In the genomic region with DNA sequence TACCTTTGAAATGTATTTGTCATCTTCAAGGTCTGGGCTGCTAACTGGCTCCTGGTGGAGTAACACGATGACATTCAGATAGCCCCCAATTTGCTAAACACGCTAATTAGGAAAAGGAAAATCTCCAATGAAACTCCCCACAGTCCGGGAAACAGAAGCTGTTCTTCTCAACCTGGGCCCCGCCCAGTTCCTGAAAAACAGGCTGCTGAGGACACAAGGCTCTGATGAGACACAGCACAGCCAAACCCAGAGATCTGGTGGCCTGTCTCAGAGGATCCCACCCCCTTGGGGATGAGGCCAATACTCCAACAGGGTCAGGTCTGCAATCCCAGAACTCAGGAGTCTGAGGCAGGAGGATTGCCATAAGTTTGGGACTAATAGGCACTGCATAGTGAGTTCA, we compare ENCODE assay signal across 14 mouse cellular contexts. TPM values are rescaled to one million over a fixed set of nuclear protein-coding genes. Genes with fewer than 3 reads are reported as not detected.
DNase-seq lines count a peak whose midpoint lies in the region; ATAC-seq and TF ChIP-seq lines count a peak whose summit lies in the region.
"Had no signal": no experiment of that assay in that cellular context is flagged by ENCODE, and none has a peak within 500 bp of the region (broad histone marks: within the 10 kb centered on the region; RNA-seq: fewer than 3 reads in every experiment).

No protein-coding gene starts in this region.

- H3K27ac ChIP-seq in heart, adult 2 months = peak overlapping the region; percentile 79
- H3K27ac ChIP-seq in heart, embryonic 12.5 days (ENCODE audit: poor library complexity, severe bottlenecking) = no peak overlapping the region
- H3K27ac ChIP-seq in ES-E14 (ENCODE audit: insufficient read depth, low read depth, low read length, poor library complexity, severe bottlenecking) = no peak overlapping the region
- peak overlapping the region; percentile 64 for H3K27ac ChIP-seq in brown adipose tissue, adult 24 weeks (replicated peaks; ENCODE audit: low read depth, low read length)
- H3K27ac ChIP-seq in lung, embryonic 14.5 days (ENCODE audit: low read depth) = no peak overlapping the region
- no peak overlapping the region for H3K27ac ChIP-seq in intestine, embryonic 16.5 days (ENCODE audit: low read length)
- H3K27ac ChIP-seq: heart, embryonic 13.5 days; limb, embryonic 15.5 days; neural tube, embryonic 15.5 days had no signal

- ATAC-seq in heart, embryonic 12.5 days (ENCODE audit: insufficient number of reproducible peaks, low FRiP score) = no peak
- ATAC-seq in lung, embryonic 14.5 days (ENCODE audit: insufficient read depth) = no peak
- no peak for ATAC-seq in intestine, embryonic 16.5 days
- ATAC-seq in granulocyte monocyte progenitor cell, adult 5-6 weeks (replicated peaks; ENCODE audit: poor library complexity, severe bottlenecking) = no peak
- ATAC-seq: hindbrain, embryonic 16.5 days had no signal

- TF ChIP-seq EP300 in heart, adult 2 months (IDR thresholded peaks at IDR 0.05; ENCODE audit: insufficient read depth, low read depth, low read length) = 0 out of 2 replicates have a peak, but pooled peaks have one; percentile 17

- 0 out of 2 replicates have a peak, but pooled peaks have one; percentile 29 for TF ChIP-seq POLR2A in heart, adult 2 months (IDR thresholded peaks at IDR 0.05; ENCODE audit: insufficient read depth, low read depth, low read length)

- in situ Hi-C loops in ES-E14 (cut with MboI; ENCODE audit: low sequenced_read_pairs in 2 of 2, unreplicated experiment in 2 of 2) = no loop called here

- H3K36me3 ChIP-seq in heart, adult 2 months (ENCODE audit: control insufficient read depth, insufficient read depth, low read length) = peaks cover 47% of the 10 kb centered on the region
- peaks cover 23% of the 10 kb centered on the region for H3K36me3 ChIP-seq in heart, embryonic 12.5 days
- H3K36me3 ChIP-seq in ES-E14 (ENCODE audit: control insufficient read depth, insufficient read depth, low read length, poor library complexity, severe bottlenecking) = no peaks in the 10 kb centered on the region
- H3K36me3 ChIP-seq in lung, embryonic 14.5 days (ENCODE audit: insufficient read depth) = no peaks in the 10 kb centered on the region
- no peaks in the 10 kb centered on the region for H3K36me3 ChIP-seq in intestine, embryonic 16.5 days (ENCODE audit: control insufficient read depth, insufficient read depth, low read length)
- H3K36me3 ChIP-seq: limb, embryonic 15.5 days; neural tube, embryonic 15.5 days had no signal

- peak; percentile 58 to 67 for DNase-seq in heart, adult 2 months
- DNase-seq in ES-E14 (ENCODE audit: low read depth, low spot score) = peak; percentile 11
- peak; percentile 39 for DNase-seq in lung, embryonic 14.5 days
- DNase-seq in right cerebral cortex, adult 18-20 months = no peak
- DNase-seq: cerebellum, adult 8-10 months; retina, postnatal 1 day had no signal

- no peaks in the 10 kb centered on the region for H3K27me3 ChIP-seq in heart, adult 2 months (ENCODE audit: control insufficient read depth, insufficient read depth, low read length)
- no peaks in the 10 kb centered on the region for H3K27me3 ChIP-seq in heart, embryonic 12.5 days (replicated peaks)
- no peaks in the 10 kb centered on the region for H3K27me3 ChIP-seq in lung, embryonic 14.5 days (ENCODE audit: insufficient read depth, low read length)
- H3K27me3 ChIP-seq in intestine, embryonic 16.5 days (replicated peaks; ENCODE audit: control insufficient read depth, insufficient read depth, low read length) = no peaks in the 10 kb centered on the region
- H3K27me3 ChIP-seq: heart, embryonic 13.5 days; limb, embryonic 15.5 days; neural tube, embryonic 15.5 days had no signal

- intact Hi-C loops in heart, adult 2 months (cut with DNase I) = loop anchor here (2.0 kb wide), 1 partner anchor 16 kb away; no protein-coding TSS in a partner anchor

- H3K9ac ChIP-seq in heart, adult 2 months (ENCODE audit: low read depth, low read length) = no peak overlapping the region; the same call in 1 of the 2 replicates
- H3K9ac ChIP-seq in heart, embryonic 12.5 days = no peak overlapping the region
- no peak overlapping the region for H3K9ac ChIP-seq in ES-E14 (ENCODE audit: insufficient read depth, low read depth, low read length, poor library complexity, severe bottlenecking)
- no peak overlapping the region for H3K9ac ChIP-seq in lung, embryonic 14.5 days
- no peak overlapping the region for H3K9ac ChIP-seq in intestine, embryonic 16.5 days (ENCODE audit: low read depth, low read length)
- H3K9ac ChIP-seq: heart, embryonic 13.5 days; limb, embryonic 15.5 days; neural tube, embryonic 15.5 days had no signal

- H3K79me2 ChIP-seq in heart, adult 2 months (replicated peaks; ENCODE audit: control insufficient read depth, insufficient read depth, low read length) = peaks cover 4% of the 10 kb centered on the region; the same call in 1 of the 2 replicates

- no peak overlapping the region for H3K4me2 ChIP-seq in heart, embryonic 12.5 days
- H3K4me2 ChIP-seq in lung, embryonic 14.5 days = no peak overlapping the region
- no peak overlapping the region for H3K4me2 ChIP-seq in intestine, embryonic 16.5 days (ENCODE audit: low read depth, low read length)
- H3K4me2 ChIP-seq: heart, embryonic 13.5 days; limb, embryonic 15.5 days; neural tube, embryonic 15.5 days had no signal

- no peak for TF ChIP-seq CTCF in heart, adult 2 months (IDR thresholded peaks at IDR 0.05)
- TF ChIP-seq CTCF in lung, embryonic 14.5 days (IDR thresholded peaks at IDR 0.05; ENCODE audit: low read depth) = no peak

- peaks cover 22% of the 10 kb centered on the region for H3K4me1 ChIP-seq in heart, adult 2 months (ENCODE audit: control insufficient read depth, insufficient read depth, low read length)
- peaks cover 28% of the 10 kb centered on the region for H3K4me1 ChIP-seq in heart, embryonic 12.5 days (replicated peaks)
- H3K4me1 ChIP-seq in ES-E14 (ENCODE audit: control insufficient read depth in 2 of 2, insufficient read depth in 2 of 2, low read length in 2 of 2, poor library complexity in 1 of 2) = peaks cover 9 to 12% of the 10 kb centered on the region in 2 experiments
- peaks cover 18% of the 10 kb centered on the region for H3K4me1 ChIP-seq in brown adipose tissue, adult 24 weeks (ENCODE audit: control insufficient read depth, insufficient read depth, insufficient read length, low read length)
- no peaks in the 10 kb centered on the region; the same call in 1 of the 2 replicates for H3K4me1 ChIP-seq in lung, embryonic 14.5 days (ENCODE audit: insufficient read depth)
- H3K4me1 ChIP-seq in intestine, embryonic 16.5 days (ENCODE audit: control insufficient read depth, insufficient read depth, low read length) = peaks cover 4% of the 10 kb centered on the region

- H3K4me3 ChIP-seq in heart, adult 2 months = no peak overlapping the region
- no peak overlapping the region for H3K4me3 ChIP-seq in heart, embryonic 12.5 days
- H3K4me3 ChIP-seq in ES-E14 (ENCODE audit: insufficient read depth in 1 of 2, low read depth in 1 of 2, low read length in 2 of 2, poor library complexity in 1 of 2, severe bottlenecking in 1 of 2) = no peak overlapping the region
- H3K4me3 ChIP-seq in brown adipose tissue, adult 24 weeks (ENCODE audit: insufficient read depth, low read depth, low read length) = 0 out of 2 replicates have a peak overlapping the region, but pooled peaks have one; percentile 10
- no peak overlapping the region for H3K4me3 ChIP-seq in lung, embryonic 14.5 days (ENCODE audit: low read depth, low read length)
- H3K4me3 ChIP-seq in intestine, embryonic 16.5 days (ENCODE audit: low read length) = no peak overlapping the region
- H3K4me3 ChIP-seq: heart, embryonic 13.5 days; limb, embryonic 15.5 days; neural tube, embryonic 15.5 days had no signal

- WGBS in heart, adult 2 months = 24% methylated on average over 4 of the region's 4 CpGs
- 25% methylated on average over 4 of the region's 4 CpGs for WGBS in heart, embryonic 12.5 days
- WGBS in lung, embryonic 14.5 days = 30% methylated on average over 4 of the region's 4 CpGs
- 41% methylated on average over 4 of the region's 4 CpGs for WGBS in intestine, embryonic 16.5 days

- H3K9me3 ChIP-seq in heart, embryonic 12.5 days (replicated peaks) = no peaks in the 10 kb centered on the region
- no peaks in the 10 kb centered on the region for H3K9me3 ChIP-seq in ES-E14 (ENCODE audit: control insufficient read depth, insufficient read depth, low read depth, low read length)
- H3K9me3 ChIP-seq in lung, embryonic 14.5 days (ENCODE audit: low read depth, low read length) = no peaks in the 10 kb centered on the region
- H3K9me3 ChIP-seq in intestine, embryonic 16.5 days (ENCODE audit: control insufficient read depth, low read length) = no peaks in the 10 kb centered on the region
- H3K9me3 ChIP-seq: heart, embryonic 13.5 days; limb, embryonic 15.5 days; neural tube, embryonic 15.5 days had no signal

TF ChIP-seq in ES-E14, 5 proteins besides CTCF, POLR2A, EP300 and RAD21:
- TF ChIP-seq ZNF384 (IDR thresholded peaks at IDR 0.05; ENCODE audit: low read depth, low read length) (no peak), CHD2 (IDR thresholded peaks at IDR 0.05; ENCODE audit: low read depth, low read length) (no peak), HCFC1 (IDR thresholded peaks at IDR 0.05; ENCODE audit: borderline replicate concordance, insufficient read depth, low read length) (no peak), MAFK (IDR thresholded peaks at IDR 0.05; ENCODE audit: insufficient read depth, low read depth, low read length) (no peak), ZC3H11A (IDR thresholded peaks at IDR 0.05; ENCODE audit: borderline replicate concordance, low read depth, low read length) (no peak)
TF ChIP-seq in ES-E14: peak in this region for 0.

RNA-seq across cellular contexts. Expression of a gene that starts 25.4 kb away (rescaled TPM):
- total RNA-seq in heart, adult 2 months (2021) = 100 to 1,000 TPM; 359 to 430 TPM
- 163 and 284 TPM in 2 replicates for polyA plus RNA-seq in heart, adult 2 months (2012; rRNA removed)
- 64.7 and 65.3 TPM in 2 replicates for polyA plus RNA-seq in heart, embryonic 12.5 days (2016; fragmentation: Nextera tagmentation; extraction: Ambion mirVana)
- total RNA-seq in ES-E14 (2012; rRNA removed) = 0.85 and 0.94 TPM in 2 replicates
- 2.0 TPM in 2 replicates for polyA plus RNA-seq in brown adipose tissue, adult 24 weeks (2012; ENCODE audit: insufficient read depth, insufficient read length, missing spikeins)
- 39.0 and 44.4 TPM in 2 replicates for polyA plus RNA-seq in lung, embryonic 14.5 days (2014; fragmentation: Nextera tagmentation; extraction: Ambion mirVana)
- polyA plus RNA-seq in intestine, embryonic 16.5 days (2015; fragmentation: Nextera tagmentation; extraction: Ambion mirVana) = 7.9 and 8.9 TPM in 2 replicates
- total RNA-seq in granulocyte monocyte progenitor cell, adult 5-6 weeks (2014; fragmentation: Nextera tagmentation) = not detected in 2 replicates
- total RNA-seq in granulocyte monocyte progenitor cell, adult 5-6 weeks (2017) = 0.34 TPM in 1 of 2 replicates, not detected in the other

Comparison
In these comparisons a context has a peak if more than half of its experiments do, and no peak if none do; other contexts are left out.
1. H3K27ac ChIP-seq: peak in heart, adult 2 months (single experiment) and brown adipose tissue, adult 24 weeks (single experiment); none in heart, embryonic 12.5 days (single experiment), ES-E14 (single experiment), lung, embryonic 14.5 days (single experiment) and intestine, embryonic 16.5 days (single experiment).